Mouse (Mus musculus): Measurements from ENCODE around the gene Zfp64. TPM values are rescaled to one million over a fixed set of nuclear protein-coding genes. Genes with fewer than 3 reads are reported as not detected.

Zfp64 gene
- polyA plus RNA-seq, 1 experiment = 28.1 TPM

- H3K79me2 ChIP-seq (ENCODE audit: control insufficient read depth, insufficient read depth) = no peaks in the 10 kb centered on the region
- no peak overlapping the region for H3K4me3 ChIP-seq (ENCODE audit: insufficient read depth, poor library complexity, severe bottlenecking)
- no peaks in the 10 kb centered on the region for H3K27me3 ChIP-seq (ENCODE audit: control insufficient read depth, insufficient read depth, insufficient read length)
- peaks cover 50% of the 10 kb centered on the region for H3K36me3 ChIP-seq (ENCODE audit: control insufficient read depth, insufficient read depth)
- no peak for TF ChIP-seq MYOD1 (IDR thresholded peaks at IDR 0.05; ENCODE audit: control insufficient read depth, insufficient read length, low read depth)
- no peak for TF ChIP-seq FOSL1 (IDR thresholded peaks at IDR 0.05; ENCODE audit: insufficient read depth, low read length, poor library complexity, severe bottlenecking)
- TF ChIP-seq MYOG (IDR thresholded peaks at IDR 0.05; ENCODE audit: control insufficient read depth, extremely low read depth, insufficient read length) = no peak
- no peak for TF ChIP-seq CEBPB (IDR thresholded peaks at IDR 0.05; ENCODE audit: low read depth)
- no peak for TF ChIP-seq MAX (IDR thresholded peaks at IDR 0.05)
- TF ChIP-seq USF1 (IDR thresholded peaks at IDR 0.05; ENCODE audit: low read depth) = no peak
- TF ChIP-seq CTCF (IDR thresholded peaks at IDR 0.05; ENCODE audit: control insufficient read depth, insufficient read depth, insufficient read length) = no peak
- H3K79me3 ChIP-seq (ENCODE audit: low read depth) = no peaks in the 10 kb centered on the region
- H3ac ChIP-seq (ENCODE audit: control insufficient read depth, insufficient read length, low read depth) = no peak overlapping the region
Observed at GRCm38 (mm10) chr2:168944011-168944410, 11.4 kb downstream of the Zfp64 start.

GRCm38 (mm10) chr2:168939941-168940340 is 15.4 kb downstream of the Zfp64 start:
- H3K36me3 ChIP-seq (ENCODE audit: control insufficient read depth, insufficient read depth) = peaks cover 60% of the 10 kb centered on the region

GRCm38 (mm10) chr2:168939261-168939933 is 16.0 kb downstream of the Zfp64 start:
- Histone ChIP-seq H3K36me3 (ENCODE audit: control insufficient read depth, insufficient read depth) (peaks cover 55% of the 10 kb centered on the region), H3K79me2 (ENCODE audit: control insufficient read depth, insufficient read depth) (no peaks in the 10 kb centered on the region), H3K27me3 (ENCODE audit: control insufficient read depth, insufficient read depth, insufficient read length) (no peaks in the 10 kb centered on the region), H3K4me3 (ENCODE audit: insufficient read depth, poor library complexity, severe bottlenecking) (no peak overlapping the region), H3K79me3 (ENCODE audit: low read depth) (no peaks in the 10 kb centered on the region), H3ac (ENCODE audit: control insufficient read depth, insufficient read length, low read depth) (no peak overlapping the region)
- no peak for TF ChIP-seq CTCF (IDR thresholded peaks at IDR 0.05; ENCODE audit: control insufficient read depth, insufficient read depth, insufficient read length)
- no peak for TF ChIP-seq MYOG (IDR thresholded peaks at IDR 0.05; ENCODE audit: control insufficient read depth, extremely low read depth, insufficient read length)
- TF ChIP-seq USF1 (IDR thresholded peaks at IDR 0.05; ENCODE audit: low read depth) = no peak
- no peak for TF ChIP-seq MYOD1 (IDR thresholded peaks at IDR 0.05; ENCODE audit: control insufficient read depth, insufficient read length, low read depth)
- TF ChIP-seq MAX (IDR thresholded peaks at IDR 0.05) = no peak
- no peak for TF ChIP-seq CEBPB (IDR thresholded peaks at IDR 0.05; ENCODE audit: low read depth)
- TF ChIP-seq FOSL1 (IDR thresholded peaks at IDR 0.05; ENCODE audit: insufficient read depth, low read length, poor library complexity, severe bottlenecking) = no peak

More at GRCm38 (mm10) chr2:168939941-168940340, 15.4 kb downstream of the Zfp64 start:
- Histone ChIP-seq H3K79me2 (ENCODE audit: control insufficient read depth, insufficient read depth) (no peaks in the 10 kb centered on the region), H3ac (ENCODE audit: control insufficient read depth, insufficient read length, low read depth) (no peak overlapping the region), H3K4me3 (ENCODE audit: insufficient read depth, poor library complexity, severe bottlenecking) (no peak overlapping the region), H3K27me3 (ENCODE audit: control insufficient read depth, insufficient read depth, insufficient read length) (no peaks in the 10 kb centered on the region), H3K79me3 (ENCODE audit: low read depth) (no peaks in the 10 kb centered on the region)
- TF ChIP-seq MAX (IDR thresholded peaks at IDR 0.05) (no peak), CTCF (IDR thresholded peaks at IDR 0.05; ENCODE audit: control insufficient read depth, insufficient read depth, insufficient read length) (no peak), FOSL1 (IDR thresholded peaks at IDR 0.05; ENCODE audit: insufficient read depth, low read length, poor library complexity, severe bottlenecking) (no peak), MYOG (IDR thresholded peaks at IDR 0.05; ENCODE audit: control insufficient read depth, extremely low read depth, insufficient read length) (no peak), USF1 (IDR thresholded peaks at IDR 0.05; ENCODE audit: low read depth) (no peak), CEBPB (IDR thresholded peaks at IDR 0.05; ENCODE audit: low read depth) (no peak), MYOD1 (IDR thresholded peaks at IDR 0.05; ENCODE audit: control insufficient read depth, insufficient read length, low read depth) (no peak)

- TF ChIP-seq MYOG (IDR thresholded peaks at IDR 0.05; ENCODE audit: control insufficient read depth, extremely low read depth, insufficient read length) = no peak
- no peak for TF ChIP-seq USF1 (IDR thresholded peaks at IDR 0.05; ENCODE audit: low read depth)
- no peak for TF ChIP-seq CEBPB (IDR thresholded peaks at IDR 0.05; ENCODE audit: low read depth)
- no peak for TF ChIP-seq MYOD1 (IDR thresholded peaks at IDR 0.05; ENCODE audit: control insufficient read depth, insufficient read length, low read depth)
- H3K36me3 ChIP-seq (ENCODE audit: control insufficient read depth, insufficient read depth) = peaks cover 54% of the 10 kb centered on the region
Observed at GRCm38 (mm10) chr2:168936896-168937295, 18.5 kb downstream of the Zfp64 start.

GRCm38 (mm10) chr2:168935165-168935564 is 20.2 kb downstream of the Zfp64 start:
- H3K27me3 ChIP-seq (ENCODE audit: control insufficient read depth, insufficient read depth, insufficient read length) = no peaks in the 10 kb centered on the region
- no peaks in the 10 kb centered on the region for H3K79me2 ChIP-seq (ENCODE audit: control insufficient read depth, insufficient read depth)
- no peak overlapping the region for H3ac ChIP-seq (ENCODE audit: control insufficient read depth, insufficient read length, low read depth)
- TF ChIP-seq CEBPB (IDR thresholded peaks at IDR 0.05; ENCODE audit: low read depth) (no peak), CTCF (IDR thresholded peaks at IDR 0.05; ENCODE audit: control insufficient read depth, insufficient read depth, insufficient read length) (no peak), FOSL1 (IDR thresholded peaks at IDR 0.05; ENCODE audit: insufficient read depth, low read length, poor library complexity, severe bottlenecking) (no peak), USF1 (IDR thresholded peaks at IDR 0.05; ENCODE audit: low read depth) (no peak), MYOG (IDR thresholded peaks at IDR 0.05; ENCODE audit: control insufficient read depth, extremely low read depth, insufficient read length) (no peak), MAX (IDR thresholded peaks at IDR 0.05) (no peak), MYOD1 (IDR thresholded peaks at IDR 0.05; ENCODE audit: control insufficient read depth, insufficient read length, low read depth) (no peak)
- H3K36me3 ChIP-seq (ENCODE audit: control insufficient read depth, insufficient read depth) = peaks cover 62% of the 10 kb centered on the region
- H3K4me3 ChIP-seq (ENCODE audit: insufficient read depth, poor library complexity, severe bottlenecking) = no peak overlapping the region
- no peaks in the 10 kb centered on the region for H3K79me3 ChIP-seq (ENCODE audit: low read depth)

More at GRCm38 (mm10) chr2:168936896-168937295, 18.5 kb downstream of the Zfp64 start:
- no peak overlapping the region for H3ac ChIP-seq (ENCODE audit: control insufficient read depth, insufficient read length, low read depth)
- H3K4me3 ChIP-seq (ENCODE audit: insufficient read depth, poor library complexity, severe bottlenecking) = no peak overlapping the region
- no peaks in the 10 kb centered on the region for H3K79me2 ChIP-seq (ENCODE audit: control insufficient read depth, insufficient read depth)
- H3K27me3 ChIP-seq (ENCODE audit: control insufficient read depth, insufficient read depth, insufficient read length) = no peaks in the 10 kb centered on the region
- H3K79me3 ChIP-seq (ENCODE audit: low read depth) = no peaks in the 10 kb centered on the region

Data from C2C12 (cell line).